Mouse (Mus musculus) CD4-positive naive resting alpha-beta T cell, adult 76 days (primary cell): ENCODE results near the gene Scpep1. TPM values are rescaled to one million over a fixed set of nuclear protein-coding genes. Genes with fewer than 3 reads are reported as not detected.

Source experiments
- total RNA-seq: library from RNA; stranded (reverse); gene quantifications from one replicate; pipeline ENCODE4 v1.2.4, GENCODE M21; 2023

Scpep1 gene
- 14.9 TPM for total RNA-seq

GRCm38 (mm10) chr11:88955217-88955969 is at the start of gene Scpep1:
Scpep1 (minus strand) TSS chr11:88955465.

GRCm38 (mm10) chr11:88998974-88999722 is 43.9 kb upstream of the Scpep1 start, which contains the start of gene Trim25:
Trim25 (plus strand) TSS chr11:88999376.

GRCm38 (mm10) chr11:88970202-88970732 is 15.0 kb upstream of the Scpep1 start, which contains the start of gene Coil:
Coil (plus strand) TSS chr11:88970252.

GRCm38 (mm10) chr11:88966881-88967361 is 11.7 kb upstream of the Scpep1 start, which contains the start of gene Elobl:
Elobl (minus strand) TSS chr11:88966931.

Other genes starting within 250 kb of the Scpep1 start
- 171 TPM for gene Msi2, start 237.0 kb downstream of the Scpep1 start, total RNA-seq
- 1.6 TPM for gene Akap1, start 90.9 kb downstream of the Scpep1 start, total RNA-seq
- not detected for gene Elobl, start 11.5 kb upstream of the Scpep1 start, total RNA-seq
- 28.1 TPM for gene Coil, start 14.8 kb upstream of the Scpep1 start, total RNA-seq
- 101 TPM for gene Trim25, start 43.9 kb upstream of the Scpep1 start, total RNA-seq
- gene Dgke, start 111.4 kb upstream of the Scpep1 start, total RNA-seq: 20.3 TPM
- not detected for gene Gm525, start 118.4 kb upstream of the Scpep1 start, total RNA-seq